Mouse (Mus musculus) CH12.LX (cell line): ENCODE data around the gene Ptov1. TPM values are rescaled to one million over a fixed set of nuclear protein-coding genes. Genes with fewer than 3 reads are reported as not detected.

Experiments used
- DNase-seq: peaks from one replicate; pipeline ENCODE4 v3.0.0-alpha.2; 2013; ENCODE audit errors: extremely low read depth
- H3K27ac ChIP-seq: 2 replicates; pipeline ENCODE4 v1.5.1; 2012; ENCODE audit warnings: low read depth, mild to moderate bottlenecking, control low read depth, moderate library complexity; ENCODE audit not compliant: insufficient read depth
- H3K27me3 ChIP-seq: replicated peaks from 2 replicates; pipeline ENCODE3; 2012; ENCODE audit warnings: inconsistent platforms
- H3K36me3 ChIP-seq, 2 experiments: replicated peaks in 1 of 2; 2 replicates each; pipeline versions ENCODE3 to v1.6.1; 2012; ENCODE audit warnings: inconsistent platforms in 1 of 2, low read length in 1 of 2, mild to moderate bottlenecking in 1 of 2, mixed read lengths in 1 of 2, moderate library complexity in 1 of 2; ENCODE audit not compliant: control insufficient read depth in 1 of 2, insufficient read depth in 1 of 2
- H3K4me1 ChIP-seq, 2 experiments: 2 replicates each; pipeline ENCODE4 v1.6.1; 2012; ENCODE audit warnings: inconsistent platforms in 1 of 2, moderate library complexity in 1 of 2; ENCODE audit not compliant: insufficient read depth in 2 of 2, control insufficient read depth in 1 of 2
- H3K4me2 ChIP-seq: 2 replicates; pipeline ENCODE4 v1.6.1; 2012; ENCODE audit warnings: low read depth, mild to moderate bottlenecking, control low read depth; ENCODE audit not compliant: poor library complexity, insufficient read depth, severe bottlenecking
- H3K4me3 ChIP-seq, 3 experiments: fragments of 150-350 bp in 1 of 3; sonication (generic) in 1 of 3; replicated peaks in 1 of 3; 2 replicates each; pipeline versions ENCODE3 to v1.5.1; 2011 to 2012; ENCODE audit warnings: low read depth in 2 of 3, low read length in 2 of 3, mild to moderate bottlenecking in 2 of 3, moderate library complexity in 2 of 3, control low read depth in 1 of 3, improper control_type of control experiment in 1 of 3, inconsistent platforms in 1 of 3, mixed read lengths in 1 of 3; ENCODE audit not compliant: poor library complexity in 1 of 3
- H3K79me2 ChIP-seq: replicated peaks from 2 replicates; pipeline ENCODE4 v1.6.1; 2012; ENCODE audit warnings: mild to moderate bottlenecking, moderate library complexity; ENCODE audit not compliant: control insufficient read depth, poor library complexity, insufficient read depth, severe bottlenecking; ENCODE audit errors: extremely low read depth
- H3K9ac ChIP-seq: 2 replicates; pipeline ENCODE4 v1.6.1; 2012; ENCODE audit warnings: low read depth, mild to moderate bottlenecking, control low read depth, moderate library complexity; ENCODE audit not compliant: insufficient read depth
- H3K9me3 ChIP-seq: replicated peaks from 2 replicates; pipeline ENCODE3; 2012; ENCODE audit warnings: low read length, inconsistent platforms, mixed read lengths
- BHLHE40 ChIP-seq: IDR thresholded peaks from 2 replicates; pipeline ENCODE4 v1.6.1; 2011; ENCODE audit warnings: mild to moderate bottlenecking, low read depth, low read length, improper control_type of control experiment
- CTCF ChIP-seq, 2 experiments: IDR thresholded peaks in 1 of 2; conservative IDR thresholded peaks in 1 of 2; 2 replicates each; pipeline ENCODE4 v1.5.1; 2011 to 2012; ENCODE audit warnings: low read depth in 2 of 2, low read length in 2 of 2, improper control_type of control experiment in 1 of 2, inconsistent platforms in 1 of 2, mild to moderate bottlenecking in 1 of 2, moderate library complexity in 1 of 2
- HCFC1 ChIP-seq: IDR thresholded peaks from 2 replicates; pipeline ENCODE4 v1.6.1; 2012; ENCODE audit warnings: low read depth, mild to moderate bottlenecking, inconsistent platforms, low read length, improper control_type of control experiment
- MAX ChIP-seq: IDR thresholded peaks from 2 replicates; pipeline ENCODE4 v1.6.1; 2011; ENCODE audit warnings: low read length, improper control_type of control experiment
- MEF2A ChIP-seq: IDR thresholded peaks from 2 replicates; pipeline ENCODE4 v1.6.1; 2014; ENCODE audit warnings: low read depth, mild to moderate bottlenecking, inconsistent platforms, low read length, improper control_type of control experiment, borderline replicate concordance
- NELFE ChIP-seq: IDR thresholded peaks from 2 replicates; pipeline ENCODE4 v1.6.1; 2011; ENCODE audit warnings: low read depth, low read length, improper control_type of control experiment
- RAD21 ChIP-seq: IDR thresholded peaks from 2 replicates; pipeline ENCODE4 v1.6.1; 2011; ENCODE audit warnings: low read depth, mild to moderate bottlenecking, low read length, improper control_type of control experiment, moderate library complexity
- SMC3 ChIP-seq: IDR thresholded peaks from 2 replicates; pipeline ENCODE4 v1.6.1; 2011; ENCODE audit warnings: low read depth, low read length, improper control_type of control experiment
- UBTF ChIP-seq: IDR thresholded peaks from 2 replicates; pipeline ENCODE4 v1.6.1; 2012; ENCODE audit warnings: low read depth, mild to moderate bottlenecking, inconsistent platforms, low read length, improper control_type of control experiment, moderate library complexity
- dilution Hi-C: fragments of 300-500 bp; cut with MboI; formaldehyde crosslinking; loops from 2 replicates; pipeline ENCODE4 v1.14.3; 2020; ENCODE audit warnings: low sequenced_read_pairs; ENCODE audit not compliant: extremely low pct_unique_long_range_greater_than_20kb, extremely low pct_ligation_motif_present
- in situ Hi-C: fragments of 300-500 bp; cut with MboI; formaldehyde crosslinking; loops from 3 replicates; pipeline ENCODE4 v1.14.3; 2019; ENCODE audit warnings: low sequenced_read_pairs, low pct_ligation_motif_present, low pct_unique_long_range_greater_than_20kb, mixed read lengths
- polyA plus RNA-seq: library from polyadenylated mRNA; unstranded; fragments of >175 nt; gene quantifications from 2 replicates; pipeline ENCODE4 v1.2.1, GENCODE M21; 2012; ENCODE audit warnings: low read depth; ENCODE audit not compliant: insufficient read length
- total RNA-seq, 2 experiments: library from RNA; depleted of rRNA; stranded (reverse); fragments of 300-350 nt in 1 of 2; fragments of >200 nt in 1 of 2; gene quantifications; 2 replicates each; pipeline ENCODE4 v1.2.3; 2012 to 2014

Ptov1 gene
- total and polyA plus RNA-seq, 3 experiments, result 5.7 to 21.0 (median 16.8) TPM

GRCm38 (mm10) chr7:44861429-44861816 is 8.2 kb downstream of the Ptov1 start:
- Histone ChIP-seq H3K9me3 (no peaks in the 10 kb centered on the region), H3K9ac (no peak overlapping the region), H3K4me2 (no peak overlapping the region), H3K27ac (peak overlapping the region; percentile 24; the same call in 1 of the 2 replicates), H3K36me3 (peaks cover 41 to 73% of the 10 kb centered on the region in 2 experiments), H3K79me2 (no peaks in the 10 kb centered on the region), H3K27me3 (no peaks in the 10 kb centered on the region), H3K4me3 (no peak overlapping the region), H3K4me1 (peaks cover 29 to 61% of the 10 kb centered on the region in 2 experiments)
- dilution Hi-C loops, result no loop called here
- DNase-seq, result no peak
- in situ Hi-C loops, result no loop called here
- TF ChIP-seq MAX (no peak), BHLHE40 (peak; percentile 45)

GRCm38 (mm10) chr7:44860576-44861428 is 8.8 kb downstream of the Ptov1 start:
- H3K27ac ChIP-seq, result peak overlapping the region; percentile 24; the same call in 1 of the 2 replicates
- no peaks in the 10 kb centered on the region for H3K9me3 ChIP-seq
- no peak for DNase-seq
- no peak overlapping the region for H3K4me3 ChIP-seq
- peaks cover 24 to 61% of the 10 kb centered on the region in 2 experiments for H3K4me1 ChIP-seq
- no peaks in the 10 kb centered on the region for H3K27me3 ChIP-seq
- dilution Hi-C loops, result no loop called here
- no peak overlapping the region for H3K9ac ChIP-seq
- H3K36me3 ChIP-seq, result peaks cover 41 to 68% of the 10 kb centered on the region in 2 experiments
- TF ChIP-seq SMC3, result peak; percentile 75
- no peak for TF ChIP-seq UBTF
- peak; percentile 78 to 80 for TF ChIP-seq CTCF (conservative IDR thresholded peaks at IDR 0.05 in 1 of 2, IDR thresholded peaks at IDR 0.05 in 1 of 2; ENCODE audit: low read depth in 2 of 2, low read length in 2 of 2)
- peak; percentile 47 for TF ChIP-seq RAD21
- TF ChIP-seq HCFC1, result no peak
- no peak for TF ChIP-seq MEF2A
- TF ChIP-seq NELFE, result no peak
- TF ChIP-seq, all 38 proteins: peak for 3
- in situ Hi-C loops, result no loop called here
- no peak overlapping the region for H3K4me2 ChIP-seq
- no peaks in the 10 kb centered on the region for H3K79me2 ChIP-seq

GRCm38 (mm10) chr7:44859896-44860295 is 9.7 kb downstream of the Ptov1 start:
- H3K4me1 ChIP-seq, result peaks cover 20 to 60% of the 10 kb centered on the region in 2 experiments
- no peak for DNase-seq
- H3K36me3 ChIP-seq, result peaks cover 37 to 59% of the 10 kb centered on the region in 2 experiments
- no peaks in the 10 kb centered on the region for H3K27me3 ChIP-seq
- H3K9me3 ChIP-seq, result no peaks in the 10 kb centered on the region
- no peaks in the 10 kb centered on the region for H3K79me2 ChIP-seq
- H3K4me2 ChIP-seq, result no peak overlapping the region
- dilution Hi-C loops (no loop called here), in situ Hi-C loops (loop anchor here (10.0 kb wide), 1 partner anchor 95 kb away; no protein-coding TSS in a partner anchor)
- no peak for TF ChIP-seq SMC3
- no peak overlapping the region for H3K27ac ChIP-seq
- H3K9ac ChIP-seq, result no peak overlapping the region
- no peak overlapping the region for H3K4me3 ChIP-seq
